Mouse (Mus musculus): Measurements from ENCODE around the gene Adgrb3. TPM values are rescaled to one million over a fixed set of nuclear protein-coding genes. Genes with fewer than 3 reads are reported as not detected.
"Not testable (repeated sequence)": the region's sequence is repeated elsewhere in the genome, so short reads cannot be mapped to it uniquely, and the experiment has no call there.

The Adgrb3 gene
- polyA plus RNA-seq, 1 experiment, result not detected

GRCm38 (mm10) chr1:25696771-25697170 is 132.7 kb downstream of the Adgrb3 start:
- TF ChIP-seq TAL1 (IDR thresholded peaks at IDR 0.05; ENCODE audit: low read length) (no peak), GATA1 (IDR thresholded peaks at IDR 0.05; ENCODE audit: low read length) (no peak)
- H3K27me3 ChIP-seq (ENCODE audit: control insufficient read depth), result no peaks in the 10 kb centered on the region
- no peaks in the 10 kb centered on the region for H3K36me3 ChIP-seq (ENCODE audit: control insufficient read depth)
- peaks cover 2% of the 10 kb centered on the region; the same call in 1 of the 2 replicates for H3K9me3 ChIP-seq (ENCODE audit: control insufficient read depth, low read length)
- H3K4me3 ChIP-seq (replicated peaks), result no peak overlapping the region
- no peaks in the 10 kb centered on the region for H3K4me1 ChIP-seq (ENCODE audit: control insufficient read depth)

DNA sequence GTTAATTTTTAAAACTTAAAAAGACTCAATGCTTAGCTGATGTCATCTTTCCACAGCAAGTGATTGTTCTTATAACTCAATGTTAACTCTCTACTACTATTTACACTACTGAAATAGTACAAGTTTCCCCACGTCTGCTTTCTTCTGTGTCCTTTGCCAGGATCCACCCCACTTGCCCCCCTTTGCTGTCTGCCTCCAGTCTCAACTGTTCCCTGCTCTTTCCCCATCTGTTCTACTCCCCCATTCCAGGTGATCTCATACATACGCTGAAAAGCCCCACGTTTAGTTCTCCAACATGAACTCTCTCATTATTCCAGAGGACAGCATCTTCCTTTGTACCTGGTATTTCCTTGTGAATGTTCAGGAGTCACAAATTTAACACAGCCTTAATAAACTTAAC is 147.4 kb downstream of the Adgrb3 start:
- TF ChIP-seq GATA1 (IDR thresholded peaks at IDR 0.05; ENCODE audit: low read length) (no peak), TAL1 (IDR thresholded peaks at IDR 0.05; ENCODE audit: low read length) (no peak)
- no peaks in the 10 kb centered on the region for H3K36me3 ChIP-seq (ENCODE audit: control insufficient read depth)
- no peaks in the 10 kb centered on the region for H3K4me1 ChIP-seq (ENCODE audit: control insufficient read depth)
- H3K27me3 ChIP-seq (ENCODE audit: control insufficient read depth), result no peaks in the 10 kb centered on the region
- no peak overlapping the region for H3K4me3 ChIP-seq (replicated peaks)
- no peaks in the 10 kb centered on the region; the same call in 1 of the 2 replicates for H3K9me3 ChIP-seq (ENCODE audit: control insufficient read depth, low read length)

- TF ChIP-seq GATA1 (IDR thresholded peaks at IDR 0.05; ENCODE audit: low read length), result no peak
- TF ChIP-seq TAL1 (IDR thresholded peaks at IDR 0.05; ENCODE audit: low read length), result no peak
- Histone ChIP-seq H3K27me3 (ENCODE audit: control insufficient read depth) (no peaks in the 10 kb centered on the region), H3K9me3 (ENCODE audit: control insufficient read depth, low read length) (no peaks in the 10 kb centered on the region; the same call in 1 of the 2 replicates), H3K4me1 (ENCODE audit: control insufficient read depth) (no peaks in the 10 kb centered on the region), H3K4me3 (replicated peaks) (no peak overlapping the region), H3K36me3 (ENCODE audit: control insufficient read depth) (no peaks in the 10 kb centered on the region)
Measured at GRCm38 (mm10) chr1:25679656-25680055, 149.9 kb downstream of the Adgrb3 start.

GRCm38 (mm10) chr1:25652717-25653116 is 176.8 kb downstream of the Adgrb3 start:
- no peak for TF ChIP-seq GATA1 (IDR thresholded peaks at IDR 0.05; ENCODE audit: low read length)
- no peak for TF ChIP-seq TAL1 (IDR thresholded peaks at IDR 0.05; ENCODE audit: low read length)
- no peaks in the 10 kb centered on the region for H3K4me1 ChIP-seq (ENCODE audit: control insufficient read depth)
- H3K36me3 ChIP-seq (ENCODE audit: control insufficient read depth), result no peaks in the 10 kb centered on the region
- no peaks in the 10 kb centered on the region for H3K9me3 ChIP-seq (ENCODE audit: control insufficient read depth, low read length)
- H3K27me3 ChIP-seq (ENCODE audit: control insufficient read depth), result no peaks in the 10 kb centered on the region
- no peak overlapping the region for H3K4me3 ChIP-seq (replicated peaks)

- Histone ChIP-seq H3K4me1 (ENCODE audit: control insufficient read depth) (no peaks in the 10 kb centered on the region), H3K4me3 (replicated peaks) (no peak overlapping the region), H3K27me3 (ENCODE audit: control insufficient read depth) (no peaks in the 10 kb centered on the region), H3K36me3 (ENCODE audit: control insufficient read depth) (no peaks in the 10 kb centered on the region), H3K9me3 (ENCODE audit: control insufficient read depth, low read length) (no peaks in the 10 kb centered on the region)
- no peak for TF ChIP-seq TAL1 (IDR thresholded peaks at IDR 0.05; ENCODE audit: low read length)
Measured at GRCm38 (mm10) chr1:25644256-25644655, 185.3 kb downstream of the Adgrb3 start.

DNA sequence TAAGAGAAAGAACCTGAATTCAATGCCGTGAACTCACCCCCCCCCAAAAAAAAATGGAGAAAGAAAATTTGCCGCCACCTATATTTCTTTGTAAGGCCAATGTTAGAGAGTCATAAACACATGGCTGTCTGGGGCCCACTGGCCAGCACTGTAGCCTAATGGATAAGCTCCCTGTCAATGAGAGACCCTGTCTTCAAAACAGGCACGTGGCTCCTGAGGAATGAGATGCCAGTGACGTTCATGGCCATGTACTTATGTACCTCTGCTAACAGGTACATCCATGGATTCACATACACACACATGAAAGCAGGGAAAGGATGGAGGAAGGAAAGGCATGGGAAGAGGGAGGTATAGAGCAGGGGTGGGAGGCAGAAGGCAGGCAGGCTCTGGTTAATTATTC is 208.0 kb downstream of the Adgrb3 start:
- H3K4me3 ChIP-seq (replicated peaks), result no peak overlapping the region
- H3K4me1 ChIP-seq (ENCODE audit: control insufficient read depth), result no peaks in the 10 kb centered on the region
- no peak for TF ChIP-seq GATA1 (IDR thresholded peaks at IDR 0.05; ENCODE audit: low read length)
- TF ChIP-seq TAL1 (IDR thresholded peaks at IDR 0.05; ENCODE audit: low read length), result no peak
- no peaks in the 10 kb centered on the region for H3K27me3 ChIP-seq (ENCODE audit: control insufficient read depth)
- H3K36me3 ChIP-seq (ENCODE audit: control insufficient read depth), result no peaks in the 10 kb centered on the region
- no peaks in the 10 kb centered on the region for H3K9me3 ChIP-seq (ENCODE audit: control insufficient read depth, low read length)

GRCm38 (mm10) chr1:25616954-25617353 is 212.6 kb downstream of the Adgrb3 start:
- no peaks in the 10 kb centered on the region for H3K4me1 ChIP-seq (ENCODE audit: control insufficient read depth)
- H3K4me3 ChIP-seq (replicated peaks), result no peak overlapping the region
- no peaks in the 10 kb centered on the region for H3K9me3 ChIP-seq (ENCODE audit: control insufficient read depth, low read length)
- no peaks in the 10 kb centered on the region for H3K27me3 ChIP-seq (ENCODE audit: control insufficient read depth)
- no peak for TF ChIP-seq GATA1 (IDR thresholded peaks at IDR 0.05; ENCODE audit: low read length)
- no peak for TF ChIP-seq TAL1 (IDR thresholded peaks at IDR 0.05; ENCODE audit: low read length)
- no peaks in the 10 kb centered on the region for H3K36me3 ChIP-seq (ENCODE audit: control insufficient read depth)

- H3K27me3 ChIP-seq (ENCODE audit: control insufficient read depth); H3K4me1 ChIP-seq (ENCODE audit: control insufficient read depth); H3K9me3 ChIP-seq (ENCODE audit: control insufficient read depth, low read length); H3K4me3 ChIP-seq (replicated peaks); H3K36me3 ChIP-seq (ENCODE audit: control insufficient read depth): not testable (repeated sequence)
Measured at GRCm38 (mm10) chr1:25610776-25611175, 218.7 kb downstream of the Adgrb3 start.

DNA sequence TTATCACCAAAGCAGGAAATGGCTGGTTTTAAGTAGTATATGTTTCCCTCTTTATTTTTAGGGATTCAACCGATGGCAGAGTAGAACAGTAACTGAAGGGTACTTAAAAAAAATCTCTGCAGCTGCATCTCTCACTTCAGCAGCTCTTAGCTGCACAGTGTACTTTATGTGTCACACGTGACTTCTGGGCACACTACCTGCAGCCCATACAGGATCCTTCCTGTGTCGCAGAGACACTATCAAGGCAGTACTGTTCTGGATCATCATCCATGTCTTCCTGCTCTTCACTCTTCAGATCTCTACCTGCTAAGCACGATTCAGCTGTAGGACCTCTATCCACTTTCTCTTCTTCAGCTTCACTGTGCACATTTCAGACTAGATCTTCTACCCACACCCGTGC is 230.6 kb downstream of the Adgrb3 start:
- no peaks in the 10 kb centered on the region for H3K4me1 ChIP-seq (ENCODE audit: control insufficient read depth)
- H3K4me3 ChIP-seq (replicated peaks), result no peak overlapping the region
- H3K36me3 ChIP-seq (ENCODE audit: control insufficient read depth), result no peaks in the 10 kb centered on the region
- H3K27me3 ChIP-seq (ENCODE audit: control insufficient read depth), result no peaks in the 10 kb centered on the region
- TF ChIP-seq GATA1 (IDR thresholded peaks at IDR 0.05; ENCODE audit: low read length) (no peak), TAL1 (IDR thresholded peaks at IDR 0.05; ENCODE audit: low read length) (no peak)
- H3K9me3 ChIP-seq (ENCODE audit: control insufficient read depth, low read length), result peaks cover 4% of the 10 kb centered on the region; the same call in 1 of the 2 replicates

- Histone ChIP-seq H3K4me1 (ENCODE audit: control insufficient read depth) (no peaks in the 10 kb centered on the region), H3K9me3 (ENCODE audit: control insufficient read depth, low read length) (no peaks in the 10 kb centered on the region), H3K27me3 (ENCODE audit: control insufficient read depth) (no peaks in the 10 kb centered on the region), H3K4me3 (replicated peaks) (no peak overlapping the region), H3K36me3 (ENCODE audit: control insufficient read depth) (no peaks in the 10 kb centered on the region)
- TF ChIP-seq TAL1 (IDR thresholded peaks at IDR 0.05; ENCODE audit: low read length) (no peak), GATA1 (IDR thresholded peaks at IDR 0.05; ENCODE audit: low read length) (no peak)
Measured at GRCm38 (mm10) chr1:25588568-25589118, 240.9 kb downstream of the Adgrb3 start.

Measured in erythroblast, embryonic 14.5 days (primary cell).